ENCODE assay signal across 18 mouse cellular contexts in genomic region chr7:133072535-133072934, GRCm38 (mm10). TPM values are rescaled to one million over a fixed set of nuclear protein-coding genes. Genes with fewer than 3 reads are reported as not detected.
A peak's percentile ranks its signal among the peaks of the same experiment; 100 is the strongest.
DNase-seq lines count a peak whose midpoint lies in the region; ATAC-seq lines count a peak whose summit lies in the region.
"Had no signal": no experiment of that assay in that cellular context is flagged by ENCODE, and none has a peak within 500 bp of the region (broad histone marks: within the 10 kb centered on the region; RNA-seq: fewer than 3 reads in every experiment).

No protein-coding gene starts in this region.

- peak overlapping the region; percentile 79 for H3K27ac ChIP-seq in forebrain, embryonic 11.5 days (ENCODE audit: low read depth, low read length)
- no peak overlapping the region for H3K27ac ChIP-seq in forebrain, embryonic 16.5 days (ENCODE audit: low read length)
- no peak overlapping the region for H3K27ac ChIP-seq in neural tube, embryonic 11.5 days (ENCODE audit: low read depth, low read length)
- no peak overlapping the region for H3K27ac ChIP-seq in neural tube, embryonic 15.5 days (replicated peaks)
- H3K27ac ChIP-seq in forebrain, embryonic 14.5 days (ENCODE audit: low read depth, low read length), result peak overlapping the region; percentile 58; the same call in 1 of the 2 replicates
- peak overlapping the region; percentile 51 for H3K27ac ChIP-seq in midbrain, embryonic 15.5 days

- H3K27me3 ChIP-seq in forebrain, embryonic 11.5 days (ENCODE audit: control insufficient read depth, insufficient read depth, low read length), result no peaks in the 10 kb centered on the region
- no peaks in the 10 kb centered on the region for H3K27me3 ChIP-seq in forebrain, embryonic 16.5 days (replicated peaks; ENCODE audit: control insufficient read depth, insufficient read depth, low read length)
- no peaks in the 10 kb centered on the region for H3K27me3 ChIP-seq in neural tube, embryonic 11.5 days (ENCODE audit: control insufficient read depth, insufficient read depth, low read length)
- H3K27me3 ChIP-seq in neural tube, embryonic 15.5 days (replicated peaks), result no peaks in the 10 kb centered on the region
- H3K27me3 ChIP-seq in forebrain, embryonic 14.5 days (replicated peaks; ENCODE audit: control insufficient read depth, insufficient read depth, low read length), result no peaks in the 10 kb centered on the region
- no peaks in the 10 kb centered on the region for H3K27me3 ChIP-seq in midbrain, embryonic 15.5 days (replicated peaks)

- peak overlapping the region; percentile 24; the same call in 1 of the 2 replicates for H3K4me2 ChIP-seq in forebrain, embryonic 11.5 days (ENCODE audit: low read depth, low read length, severe bottlenecking)
- no peak overlapping the region for H3K4me2 ChIP-seq in forebrain, embryonic 16.5 days (ENCODE audit: low read length)
- no peak overlapping the region for H3K4me2 ChIP-seq in neural tube, embryonic 11.5 days (ENCODE audit: low read depth)
- H3K4me2 ChIP-seq in neural tube, embryonic 15.5 days, result no peak overlapping the region
- H3K4me2 ChIP-seq in forebrain, embryonic 14.5 days (ENCODE audit: low read length), result peak overlapping the region; percentile 24
- H3K4me2 ChIP-seq in midbrain, embryonic 15.5 days, result no peak overlapping the region
- H3K4me2 ChIP-seq: liver, embryonic 11.5 days had no signal

- no peak overlapping the region for H3K4me3 ChIP-seq in forebrain, embryonic 11.5 days (ENCODE audit: low read depth, low read length)
- H3K4me3 ChIP-seq in forebrain, embryonic 16.5 days (replicated peaks; ENCODE audit: low read length), result no peak overlapping the region
- H3K4me3 ChIP-seq in neural tube, embryonic 11.5 days (ENCODE audit: low read depth, low read length), result no peak overlapping the region
- no peak overlapping the region for H3K4me3 ChIP-seq in neural tube, embryonic 15.5 days (replicated peaks)
- no peak overlapping the region for H3K4me3 ChIP-seq in forebrain, embryonic 14.5 days (ENCODE audit: low read depth, low read length)
- no peak overlapping the region for H3K4me3 ChIP-seq in midbrain, embryonic 15.5 days

- WGBS in forebrain, embryonic 11.5 days, result 21% methylated on average over 4 of the region's 4 CpGs
- whole genome bisulfite sequencing in forebrain, embryonic 16.5 days, result 10% methylated on average over 4 of the region's 4 CpGs
- 62% methylated on average over 4 of the region's 4 CpGs for WGBS in neural tube, embryonic 11.5 days
- WGBS in neural tube, embryonic 15.5 days, result 37% methylated on average over 4 of the region's 4 CpGs
- 5% methylated on average over 4 of the region's 4 CpGs for whole genome bisulfite sequencing in forebrain, embryonic 14.5 days
- 17% methylated on average over 4 of the region's 4 CpGs for WGBS in midbrain, embryonic 15.5 days

- no peaks in the 10 kb centered on the region; the same call in 1 of the 2 replicates for H3K36me3 ChIP-seq in forebrain, embryonic 11.5 days (ENCODE audit: control insufficient read depth, insufficient read depth, low read length)
- no peaks in the 10 kb centered on the region for H3K36me3 ChIP-seq in forebrain, embryonic 16.5 days (ENCODE audit: control insufficient read depth, insufficient read depth)
- no peaks in the 10 kb centered on the region for H3K36me3 ChIP-seq in neural tube, embryonic 11.5 days (ENCODE audit: control insufficient read depth, insufficient read depth, low read length)
- H3K36me3 ChIP-seq in neural tube, embryonic 15.5 days, result no peaks in the 10 kb centered on the region
- peaks cover 4% of the 10 kb centered on the region; the same call in 1 of the 2 replicates for H3K36me3 ChIP-seq in forebrain, embryonic 14.5 days (ENCODE audit: control insufficient read depth, insufficient read depth, low read length)
- H3K36me3 ChIP-seq in midbrain, embryonic 15.5 days (replicated peaks), result no peaks in the 10 kb centered on the region

- H3K4me1 ChIP-seq in forebrain, embryonic 11.5 days (replicated peaks; ENCODE audit: control insufficient read depth, insufficient read depth, low read length), result peaks cover 49% of the 10 kb centered on the region
- peaks cover 75% of the 10 kb centered on the region for H3K4me1 ChIP-seq in forebrain, embryonic 16.5 days (replicated peaks; ENCODE audit: control insufficient read depth, insufficient read depth, low read length)
- peaks cover 45% of the 10 kb centered on the region for H3K4me1 ChIP-seq in neural tube, embryonic 11.5 days (ENCODE audit: control insufficient read depth, insufficient read depth, low read length)
- H3K4me1 ChIP-seq in neural tube, embryonic 15.5 days, result peaks cover 74% of the 10 kb centered on the region
- H3K4me1 ChIP-seq in forebrain, embryonic 14.5 days (ENCODE audit: control insufficient read depth, insufficient read depth, low read length), result peaks cover 71% of the 10 kb centered on the region
- peaks cover 60% of the 10 kb centered on the region for H3K4me1 ChIP-seq in midbrain, embryonic 15.5 days

- peak; percentile 49; the same call in 1 of the 2 replicates for ATAC-seq in forebrain, embryonic 11.5 days (replicated peaks; ENCODE audit: low FRiP score)
- no peak for ATAC-seq in forebrain, embryonic 16.5 days
- ATAC-seq in neural tube, embryonic 11.5 days (ENCODE audit: insufficient read depth, low FRiP score, low TSS enrichment), result 0 out of 2 replicates have a peak, but pooled peaks have one; percentile 33
- no peak for ATAC-seq in neural tube, embryonic 15.5 days (ENCODE audit: low FRiP score)
- ATAC-seq in forebrain, embryonic 14.5 days, result 0 out of 2 replicates have a peak, but pooled peaks have one; percentile 7
- no peak for ATAC-seq in midbrain, embryonic 15.5 days (replicated peaks)
- no peak for ATAC-seq in granulocyte monocyte progenitor cell, adult 5-6 weeks (replicated peaks; ENCODE audit: poor library complexity, severe bottlenecking)

- H3K9me3 ChIP-seq in forebrain, embryonic 11.5 days (ENCODE audit: control insufficient read depth, low read length), result no peaks in the 10 kb centered on the region
- H3K9me3 ChIP-seq in forebrain, embryonic 16.5 days (ENCODE audit: control insufficient read depth, low read length), result no peaks in the 10 kb centered on the region
- no peaks in the 10 kb centered on the region for H3K9me3 ChIP-seq in neural tube, embryonic 11.5 days (ENCODE audit: control insufficient read depth, low read length)
- no peaks in the 10 kb centered on the region for H3K9me3 ChIP-seq in neural tube, embryonic 15.5 days (replicated peaks)
- H3K9me3 ChIP-seq in forebrain, embryonic 14.5 days (replicated peaks; ENCODE audit: control insufficient read depth, low read length), result no peaks in the 10 kb centered on the region
- no peaks in the 10 kb centered on the region for H3K9me3 ChIP-seq in midbrain, embryonic 15.5 days

- DNase-seq in forebrain, embryonic 11.5 days (ENCODE audit: low spot score), result no peak
- DNase-seq in neural tube, embryonic 11.5 days (ENCODE audit: low spot score), result no peak
- peak; percentile 53 for DNase-seq in forebrain, embryonic 14.5 days (ENCODE audit: low spot score)
- no peak for DNase-seq in cerebellum, postnatal 36 days
- DNase-seq: adrenal gland, postnatal 14 days; cerebellum, adult 18-20 months; gastrocnemius, postnatal 10 days; kidney, adult 9 months; layer of hippocampus, postnatal 36 days; left cerebral cortex, postnatal 4 days; lung, adult 2 months; lung, postnatal 36 days; thymus, adult 2 months had no signal

- H3K9ac ChIP-seq in forebrain, embryonic 11.5 days (ENCODE audit: low read length), result no peak overlapping the region
- no peak overlapping the region for H3K9ac ChIP-seq in forebrain, embryonic 16.5 days (replicated peaks; ENCODE audit: low read depth, low read length)
- no peak overlapping the region for H3K9ac ChIP-seq in neural tube, embryonic 11.5 days (ENCODE audit: low read length)
- no peak overlapping the region for H3K9ac ChIP-seq in neural tube, embryonic 15.5 days (replicated peaks)
- H3K9ac ChIP-seq in forebrain, embryonic 14.5 days (ENCODE audit: low read length), result peak overlapping the region; percentile 25; the same call in 1 of the 2 replicates
- no peak overlapping the region for H3K9ac ChIP-seq in midbrain, embryonic 15.5 days

RNA-seq across cellular contexts. Expression of gene Fgfr2, which starts 50.6 kb away (rescaled TPM):
- polyA plus RNA-seq in forebrain, embryonic 11.5 days (2014; fragmentation: Nextera tagmentation; extraction: Ambion mirVana), result 93.6 and 99.4 TPM in 2 replicates
- polyA plus RNA-seq in forebrain, embryonic 16.5 days (2015; fragmentation: Nextera tagmentation; extraction: Ambion mirVana), result 39.2 and 52.1 TPM in 2 replicates
- 81.5 and 86.9 TPM in 2 replicates for polyA plus RNA-seq in neural tube, embryonic 11.5 days (2014; fragmentation: Nextera tagmentation; extraction: Ambion mirVana)
- polyA plus RNA-seq in neural tube, embryonic 15.5 days (2015; fragmentation: Nextera tagmentation; extraction: Ambion mirVana), result 21.2 and 30.5 TPM in 2 replicates
- 35.9 and 39.8 TPM in 2 replicates for polyA plus RNA-seq in forebrain, embryonic 14.5 days (2014; fragmentation: Nextera tagmentation; extraction: Ambion mirVana)
- 23.3 and 24.2 TPM in 2 replicates for polyA plus RNA-seq in midbrain, embryonic 15.5 days (2015; fragmentation: Nextera tagmentation; extraction: Ambion mirVana)
- not detected in 2 replicates for total RNA-seq in granulocyte monocyte progenitor cell, adult 5-6 weeks (2014; fragmentation: Nextera tagmentation)
- not detected in 2 replicates for total RNA-seq in granulocyte monocyte progenitor cell, adult 5-6 weeks (2017)

RNA-seq across cellular contexts. Expression of gene Ctbp2, which starts 51.6 kb away (rescaled TPM):
- polyA plus RNA-seq in forebrain, embryonic 11.5 days (2014; fragmentation: Nextera tagmentation; extraction: Ambion mirVana), result 137 and 150 TPM in 2 replicates
- 74.6 and 85.2 TPM in 2 replicates for polyA plus RNA-seq in forebrain, embryonic 16.5 days (2015; fragmentation: Nextera tagmentation; extraction: Ambion mirVana)
- 153 and 167 TPM in 2 replicates for polyA plus RNA-seq in neural tube, embryonic 11.5 days (2014; fragmentation: Nextera tagmentation; extraction: Ambion mirVana)
- 50.5 and 52.0 TPM in 2 replicates for polyA plus RNA-seq in neural tube, embryonic 15.5 days (2015; fragmentation: Nextera tagmentation; extraction: Ambion mirVana)
- 87.5 and 92.1 TPM in 2 replicates for polyA plus RNA-seq in forebrain, embryonic 14.5 days (2014; fragmentation: Nextera tagmentation; extraction: Ambion mirVana)
- polyA plus RNA-seq in midbrain, embryonic 15.5 days (2015; fragmentation: Nextera tagmentation; extraction: Ambion mirVana), result 60.2 and 61.1 TPM in 2 replicates
- total RNA-seq in granulocyte monocyte progenitor cell, adult 5-6 weeks (2014; fragmentation: Nextera tagmentation), result 55.5 and 58.1 TPM in 2 replicates
- total RNA-seq in granulocyte monocyte progenitor cell, adult 5-6 weeks (2017), result 40.8 and 40.9 TPM in 2 replicates

Comparison
In these comparisons a context has a peak if more than half of its experiments do, and no peak if none do; other contexts are left out.
1. ATAC-seq: peak in forebrain, embryonic 11.5 days (single experiment), neural tube, embryonic 11.5 days (single experiment) and forebrain, embryonic 14.5 days (single experiment); none in forebrain, embryonic 16.5 days (single experiment), neural tube, embryonic 15.5 days (single experiment), midbrain, embryonic 15.5 days (single experiment) and granulocyte monocyte progenitor cell, adult 5-6 weeks (single experiment).
2. H3K27ac ChIP-seq: peak in forebrain, embryonic 11.5 days (single experiment), forebrain, embryonic 14.5 days (single experiment) and midbrain, embryonic 15.5 days (single experiment); none in forebrain, embryonic 16.5 days (single experiment), neural tube, embryonic 11.5 days (single experiment) and neural tube, embryonic 15.5 days (single experiment).
3. H3K4me2 ChIP-seq: peak in forebrain, embryonic 11.5 days (single experiment) and forebrain, embryonic 14.5 days (single experiment); none in forebrain, embryonic 16.5 days (single experiment), neural tube, embryonic 11.5 days (single experiment), neural tube, embryonic 15.5 days (single experiment) and midbrain, embryonic 15.5 days (single experiment).